Mouse (Mus musculus) forebrain, postnatal 0 days (tissue): ENCODE data around the gene Pop4. TPM values are rescaled to one million over a fixed set of nuclear protein-coding genes. Genes with fewer than 3 reads are reported as not detected.
"Not testable (repeated sequence)": the region's sequence is repeated elsewhere in the genome, so short reads cannot be mapped to it uniquely, and the experiment has no call there.

Source experiments
- ATAC-seq: fragments of 200-750 bp; cut with Nextera tagmentation; 2 replicates; pipeline ENCODE4 v1.8.0; 2017; ENCODE audit warnings: mild to moderate bottlenecking, moderate library complexity
- DNase-seq: peaks from one replicate; pipeline ENCODE4 v3.0.0-alpha.2; 2015
- H3K27ac ChIP-seq: fragments of 300-500 bp; sonication (generic); 2 replicates; pipeline ENCODE4 v1.5.1; 2014; ENCODE audit warnings: low read depth, mild to moderate bottlenecking, antibody characterized with exemption, low read length, moderate library complexity, mixed read lengths
- H3K27me3 ChIP-seq: fragments of 300-500 bp; sonication (generic); 2 replicates; pipeline ENCODE4 v1.6.1; 2014; ENCODE audit warnings: mild to moderate bottlenecking, low read length, mixed read lengths; ENCODE audit not compliant: insufficient read depth
- H3K36me3 ChIP-seq: fragments of 300-500 bp; sonication (generic); 2 replicates; pipeline ENCODE4 v1.6.1; 2014; ENCODE audit warnings: mild to moderate bottlenecking, moderate library complexity; ENCODE audit not compliant: insufficient read depth
- H3K4me1 ChIP-seq: fragments of 300-500 bp; sonication (generic); 2 replicates; pipeline ENCODE4 v1.6.1; 2014; ENCODE audit warnings: antibody characterized with exemption; ENCODE audit not compliant: insufficient read depth
- H3K4me2 ChIP-seq: fragments of 300-500 bp; sonication (generic); 2 replicates; pipeline ENCODE4 v1.6.1; 2014; ENCODE audit warnings: low read depth, mild to moderate bottlenecking, moderate library complexity
- H3K4me3 ChIP-seq: fragments of 300-500 bp; sonication (generic); 2 replicates; pipeline ENCODE4 v1.5.1; 2014; ENCODE audit warnings: low read depth, low read length, mixed read lengths
- H3K9ac ChIP-seq: fragments of 300-500 bp; sonication (generic); 2 replicates; pipeline ENCODE4 v1.6.1; 2014; ENCODE audit warnings: mild to moderate bottlenecking
- H3K9me3 ChIP-seq: fragments of 300-500 bp; sonication (generic); 2 replicates; pipeline ENCODE4 v1.6.1; 2016; ENCODE audit warnings: low read length
- CTCF ChIP-seq: sonication (generic); IDR thresholded peaks from 2 replicates; pipeline ENCODE4 v1.5.1; 2016; ENCODE audit warnings: antibody characterized with exemption, control low read depth, low read depth
- WGBS: fragments of 180-500 bp; shearing (Covaris S2); extraction: QIAGEN DNeasy Blood & Tissue Kit; methylation state at CpG from one replicate; pipeline ENCODE4 v1.1.7; 2014; 5-methylcytosine and 5-hydroxymethylcytosine counted together
- polyA plus RNA-seq: library from polyadenylated mRNA; unstranded; fragments of >200 nt; fragmentation: Nextera tagmentation; extraction: Ambion mirVana; gene quantifications from 2 replicates; pipeline ENCODE4 v1.2.1, GENCODE M21; 2015
- total RNA-seq: library from RNA; depleted of rRNA; stranded (reverse); fragments of >200 nt; gene quantifications from 2 replicates; pipeline ENCODE4 v1.2.3, GENCODE M21; 2014; rRNA removed

The Pop4 gene
- total RNA-seq = 76.9 and 100 TPM in 2 replicates
- polyA plus RNA-seq = 74.9 and 83.0 TPM in 2 replicates

DNA sequence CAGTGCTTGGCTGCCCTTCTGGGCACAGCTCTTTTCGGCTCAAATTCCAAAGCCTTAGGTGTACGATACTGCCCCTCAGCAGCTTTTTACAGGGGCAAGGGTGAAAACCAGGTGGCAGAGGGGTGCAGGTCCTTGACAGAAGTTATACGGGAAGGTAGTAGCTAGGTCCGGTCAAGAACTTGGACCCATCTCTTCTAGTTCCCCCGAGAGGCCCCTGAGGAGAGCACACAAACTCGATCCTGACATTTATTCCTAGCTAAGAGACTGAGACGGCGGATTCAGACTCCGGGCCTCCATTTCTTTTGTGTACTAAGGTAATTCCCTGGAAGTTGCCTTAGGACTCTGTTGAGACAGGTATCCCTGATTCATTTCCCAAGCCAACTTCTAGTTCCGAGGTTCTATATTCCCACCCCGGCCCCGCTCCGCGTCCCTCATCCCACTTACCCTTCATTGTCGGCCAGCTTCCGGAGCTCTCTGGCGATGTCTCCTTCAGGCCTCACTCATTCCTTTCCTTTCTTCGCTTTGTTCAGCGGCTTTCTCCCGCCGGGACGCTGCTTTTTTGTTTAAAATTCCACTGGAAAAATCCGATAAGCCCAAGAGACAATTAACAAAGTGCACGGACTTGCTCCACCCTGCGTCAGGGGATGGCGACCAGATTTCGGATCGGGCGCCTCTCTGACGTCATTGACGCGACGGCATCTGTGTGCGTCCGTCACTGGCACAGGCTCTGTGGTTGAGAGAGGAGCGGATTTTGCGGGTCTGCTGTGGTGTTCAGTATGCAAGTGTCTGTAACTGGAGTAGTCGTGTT, at the start of gene Pop4:
Gene Pop4 (minus strand): TSS at position 721 of the 808 bp plus-strand sequence.
- ATAC-seq = peak; percentile 97
- no peak for TF ChIP-seq CTCF
- H3K4me1 ChIP-seq = peaks cover 14% of the 10 kb centered on the region
- peaks cover 28% of the 10 kb centered on the region for H3K36me3 ChIP-seq
- peak within 1 kb of the TSS; percentile 82 for H3K4me2 ChIP-seq
- DNase-seq = peak; percentile 96
- no peaks in the 10 kb centered on the region for H3K9me3 ChIP-seq
- peak within 1 kb of the TSS; percentile 79 for H3K9ac ChIP-seq
- peak within 1 kb of the TSS; percentile 97 for H3K4me3 ChIP-seq
- peak within 1 kb of the TSS; percentile 79 for H3K27ac ChIP-seq
- H3K27me3 ChIP-seq = no peaks in the 10 kb centered on the region
- under 1% methylated on average over 38 of the region's 38 CpGs for WGBS

- Histone ChIP-seq H3K4me2 (no peak overlapping the region), H3K36me3 (no peaks in the 10 kb centered on the region), H3K27ac (no peak overlapping the region), H3K9me3 (no peaks in the 10 kb centered on the region), H3K27me3 (no peaks in the 10 kb centered on the region), H3K9ac (no peak overlapping the region), H3K4me3 (no peak overlapping the region), H3K4me1 (no peaks in the 10 kb centered on the region)
- 89% methylated on average over 2 of the region's 2 CpGs for WGBS
- DNase-seq (no peak), ATAC-seq (no peak)
- TF ChIP-seq CTCF = no peak
Observed at GRCm38 (mm10) chr7:38320641-38321040, 49.4 kb upstream of the Pop4 start.

DNA sequence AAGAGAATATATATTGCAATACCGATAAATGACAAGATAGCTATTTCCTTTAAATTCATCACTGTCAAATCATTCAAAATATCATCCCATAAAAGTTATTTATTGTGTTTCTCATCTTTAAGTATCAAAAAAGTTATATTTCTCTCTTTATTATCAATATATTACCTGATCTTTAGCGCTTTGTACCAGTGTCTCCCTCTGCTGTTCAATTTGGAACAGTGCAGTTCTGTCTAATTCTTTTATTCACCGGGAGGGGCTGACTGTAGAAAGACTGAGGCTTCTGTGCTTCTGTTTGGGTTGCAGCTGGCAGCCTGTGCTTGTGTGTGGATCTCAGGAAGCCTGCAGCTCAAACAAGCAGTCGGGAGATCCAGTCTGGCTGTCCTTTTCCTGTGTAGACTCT, 11.0 kb upstream of the Pop4 start:
- WGBS = 25% methylated on average over 4 of the region's 4 CpGs
- not testable (repeated sequence) for H3K9ac ChIP-seq, ATAC-seq, DNase-seq, H3K27me3 ChIP-seq, H3K4me1 ChIP-seq, H3K36me3 ChIP-seq, H3K27ac ChIP-seq, H3K9me3 ChIP-seq, H3K4me2 ChIP-seq, H3K4me3 ChIP-seq
- TF ChIP-seq CTCF = peak; percentile 48

DNA sequence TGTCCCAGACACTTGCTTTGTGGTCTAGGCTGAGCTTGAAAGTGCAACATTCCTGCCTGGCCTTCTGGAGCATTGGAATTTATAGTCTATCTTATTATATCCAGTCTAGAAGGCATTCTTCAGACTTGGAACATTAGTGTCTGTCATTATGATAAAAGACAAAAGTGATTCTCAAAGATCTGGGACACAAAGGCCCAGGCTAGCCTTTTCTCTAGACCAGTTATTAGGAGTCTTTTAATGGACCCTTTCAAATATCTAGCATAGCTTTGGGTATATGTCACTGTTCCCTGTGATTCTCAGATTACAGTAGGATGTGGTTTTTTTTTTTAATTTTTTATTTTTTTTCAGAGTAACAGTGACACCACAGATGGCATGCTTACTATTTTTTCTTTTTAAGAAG, 1.3 kb upstream of the Pop4 start:
- H3K4me2 ChIP-seq = no peak overlapping the region
- no peak for TF ChIP-seq CTCF
- ATAC-seq = no peak
- no peak overlapping the region for H3K9ac ChIP-seq
- peaks cover 13% of the 10 kb centered on the region for H3K36me3 ChIP-seq
- no peaks in the 10 kb centered on the region for H3K27me3 ChIP-seq
- peaks cover 14% of the 10 kb centered on the region for H3K4me1 ChIP-seq
- no peak for DNase-seq
- H3K27ac ChIP-seq = no peak overlapping the region
- H3K4me3 ChIP-seq = no peak overlapping the region
- H3K9me3 ChIP-seq = no peaks in the 10 kb centered on the region

DNA sequence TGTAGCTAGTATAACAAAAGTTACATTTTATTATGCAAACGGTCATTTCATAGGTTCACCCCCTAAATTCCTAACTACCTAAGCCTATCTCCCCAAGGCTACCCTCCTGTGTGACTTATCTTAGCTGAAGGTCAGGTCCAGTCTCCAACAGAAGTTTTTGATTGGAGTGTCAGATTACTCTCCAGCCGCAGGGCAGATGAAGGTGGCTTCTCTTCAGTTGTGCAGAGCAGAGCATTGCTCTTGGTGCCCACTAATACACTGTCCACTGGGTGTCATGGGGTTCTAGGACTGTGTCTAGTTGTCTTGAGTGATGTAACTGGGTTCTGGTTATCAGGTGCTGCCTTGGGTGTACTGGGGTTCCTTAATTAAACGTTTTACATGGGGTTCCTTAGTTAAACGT, 636 bp upstream of the Pop4 start:
- Histone ChIP-seq H3K4me3 (peak overlapping the region; percentile 97), H3K36me3 (peaks cover 18% of the 10 kb centered on the region), H3K4me2 (peak overlapping the region; percentile 82), H3K9ac (peak overlapping the region; percentile 79), H3K27me3 (no peaks in the 10 kb centered on the region), H3K27ac (no peak overlapping the region), H3K9me3 (no peaks in the 10 kb centered on the region), H3K4me1 (peaks cover 14% of the 10 kb centered on the region)
- ATAC-seq = no peak
- DNase-seq = no peak
- 8% methylated on average over 4 of the region's 4 CpGs for WGBS
- TF ChIP-seq CTCF = no peak

- Histone ChIP-seq H3K9ac (peak overlapping the region; percentile 79), H3K9me3 (no peaks in the 10 kb centered on the region), H3K4me1 (peaks cover 14% of the 10 kb centered on the region), H3K4me3 (peak overlapping the region; percentile 97), H3K4me2 (peak overlapping the region; percentile 82), H3K27me3 (no peaks in the 10 kb centered on the region), H3K36me3 (peaks cover 22% of the 10 kb centered on the region), H3K27ac (peak overlapping the region; percentile 79)
- under 1% methylated on average over 11 of the region's 11 CpGs for WGBS
- DNase-seq = no peak
- ATAC-seq = peak; percentile 67
- TF ChIP-seq CTCF = no peak
Observed at GRCm38 (mm10) chr7:38271511-38271811, 238 bp upstream of the Pop4 start.

GRCm38 (mm10) chr7:38267006-38267680, 4.1 kb downstream of the Pop4 start:
- H3K27ac ChIP-seq = no peak overlapping the region
- peak; percentile 36 for DNase-seq
- peaks cover 14% of the 10 kb centered on the region for H3K4me1 ChIP-seq
- WGBS = 88% methylated on average over 8 of the region's 8 CpGs
- H3K4me2 ChIP-seq = no peak overlapping the region
- peak; percentile 67 for TF ChIP-seq CTCF
- peak; percentile 21; the same call in 1 of the 2 replicates for ATAC-seq
- H3K36me3 ChIP-seq = peaks cover 64% of the 10 kb centered on the region
- no peaks in the 10 kb centered on the region for H3K27me3 ChIP-seq
- H3K4me3 ChIP-seq = no peak overlapping the region
- H3K9ac ChIP-seq = no peak overlapping the region
- no peaks in the 10 kb centered on the region for H3K9me3 ChIP-seq
